ENCODE assay signal across 9 mouse cellular contexts in genomic region chr13:93062860-93063636, GRCm38 (mm10).
DNase-seq lines count a peak whose midpoint lies in the region; ATAC-seq lines count a peak whose summit lies in the region.
"Had no signal": no experiment of that assay in that cellular context is flagged by ENCODE, and none has a peak within 500 bp of the region (broad histone marks: within the 10 kb centered on the region; RNA-seq: fewer than 3 reads in every experiment).

No protein-coding gene starts in this region.

- H3K4me2 ChIP-seq in midbrain, embryonic 16.5 days (ENCODE audit: low read length): no peak overlapping the region
- H3K4me2 ChIP-seq: liver, embryonic 15.5 days had no signal

- no peaks in the 10 kb centered on the region for H3K9me3 ChIP-seq in midbrain, embryonic 16.5 days (replicated peaks; ENCODE audit: control insufficient read depth, low read length, poor library complexity, severe bottlenecking)
- H3K9me3 ChIP-seq: liver, embryonic 15.5 days had no signal

- peaks cover 2% of the 10 kb centered on the region; the same call in 1 of the 2 replicates for H3K4me1 ChIP-seq in midbrain, embryonic 16.5 days (ENCODE audit: control insufficient read depth, insufficient read depth, low read length)
- H3K4me1 ChIP-seq: liver, embryonic 15.5 days had no signal

- H3K4me3 ChIP-seq in midbrain, embryonic 16.5 days (ENCODE audit: low read depth, low read length): no peak overlapping the region
- H3K4me3 ChIP-seq: liver, embryonic 15.5 days had no signal

- H3K27ac ChIP-seq in midbrain, embryonic 16.5 days (ENCODE audit: low read length): no peak overlapping the region
- H3K27ac ChIP-seq: liver, embryonic 15.5 days had no signal

- no peaks in the 10 kb centered on the region for H3K27me3 ChIP-seq in midbrain, embryonic 16.5 days (ENCODE audit: control insufficient read depth, insufficient read depth, low read depth, low read length)
- H3K27me3 ChIP-seq: liver, embryonic 15.5 days had no signal

- peak; percentile 48 to 67 for DNase-seq in layer of hippocampus, postnatal 10 days (ENCODE audit: low spot score in 2 of 2)
- no peak for DNase-seq in layer of hippocampus, postnatal 36 days
- peak; percentile 47 to 61 for DNase-seq in adrenal gland, postnatal 4 days (ENCODE audit: low spot score in 2 of 2)
- DNase-seq in gastrocnemius, adult 8-10 months (ENCODE audit: low spot score in 2 of 2): peak; percentile 25 to 55
- DNase-seq in kidney, postnatal 10 days: peak; percentile 84
- no peak for DNase-seq in thymus, postnatal 14 days

- H3K9ac ChIP-seq in midbrain, embryonic 16.5 days (ENCODE audit: low read depth, low read length): no peak overlapping the region
- H3K9ac ChIP-seq: liver, embryonic 15.5 days had no signal

- 0 out of 2 replicates have a peak, but pooled peaks have one; percentile 21 for ATAC-seq in midbrain, embryonic 16.5 days
- ATAC-seq in inflammation-experienced regulatory T-cells, adult 6 months: no peak

- WGBS in midbrain, embryonic 16.5 days: 68% methylated on average over 13 of the region's 13 CpGs

- H3K36me3 ChIP-seq in midbrain, embryonic 16.5 days (ENCODE audit: control insufficient read depth, insufficient read depth, low read length): no peaks in the 10 kb centered on the region
- H3K36me3 ChIP-seq: liver, embryonic 15.5 days had no signal

Comparison
In these comparisons a context has a peak if more than half of its experiments do, and no peak if none do; other contexts are left out.
1. DNase-seq: peak in layer of hippocampus, postnatal 10 days (2 of 2), adrenal gland, postnatal 4 days (2 of 2), gastrocnemius, adult 8-10 months (2 of 2) and kidney, postnatal 10 days (single experiment); none in layer of hippocampus, postnatal 36 days (0 of 2) and thymus, postnatal 14 days (single experiment).